Mouse (Mus musculus) liver, embryonic 14.5 days (tissue): Measurements from ENCODE around the gene Bbc3. TPM values are rescaled to one million over a fixed set of nuclear protein-coding genes. Genes with fewer than 3 reads are reported as not detected.

Experiments used
- ATAC-seq: fragments of 200-750 bp; cut with Nextera tagmentation; 2 replicates; pipeline ENCODE4 v1.8.0; 2017; ENCODE audit warnings: moderate number of reproducible peaks, mild to moderate bottlenecking, moderate library complexity; ENCODE audit not compliant: insufficient read depth
- DNase-seq, 3 experiments: peaks; one replicate each; pipeline ENCODE4 v3.0.0-alpha.2; 2012 to 2013; ENCODE audit warnings: low read depth in 3 of 3, low spot score in 3 of 3
- H3K27ac ChIP-seq: fragments of 300-500 bp; sonication (generic); 2 replicates; pipeline ENCODE4 v1.5.1; 2014; ENCODE audit warnings: moderate library complexity, mild to moderate bottlenecking, control low read depth, inconsistent platforms
- H3K27me3 ChIP-seq: fragments of 300-500 bp; sonication (generic); 2 replicates; pipeline ENCODE4 v1.6.1; 2014; ENCODE audit warnings: mild to moderate bottlenecking, low read length, moderate library complexity; ENCODE audit not compliant: control insufficient read depth, insufficient read depth
- H3K36me3 ChIP-seq: fragments of 300-500 bp; sonication (generic); replicated peaks from 2 replicates; pipeline ENCODE4 v1.6.1; 2014; ENCODE audit warnings: low read depth; ENCODE audit not compliant: control insufficient read depth, insufficient read depth
- H3K4me1 ChIP-seq, 2 experiments: fragments of 200-500 bp in 1 of 2; fragments of 300-500 bp in 1 of 2; sonication (generic) in 1 of 2; replicated peaks; 2 replicates each; pipeline ENCODE4 v1.6.1; 2012 to 2014; ENCODE audit warnings: antibody characterized with exemption in 1 of 2, inconsistent platforms in 1 of 2, low read length in 1 of 2; ENCODE audit not compliant: control insufficient read depth in 2 of 2, insufficient read depth in 2 of 2
- H3K4me2 ChIP-seq: fragments of 300-500 bp; sonication (generic); 2 replicates; pipeline ENCODE4 v1.6.1; 2014; ENCODE audit warnings: low read depth, mild to moderate bottlenecking, control low read depth, moderate library complexity
- H3K4me3 ChIP-seq, 2 experiments: fragments of 200-500 bp in 1 of 2; fragments of 300-500 bp in 1 of 2; sonication (generic) in 1 of 2; 2 replicates each; pipeline ENCODE4 v1.5.1; 2012 to 2014; ENCODE audit warnings: low read depth in 2 of 2, low read length in 2 of 2, mild to moderate bottlenecking in 2 of 2, control low read depth in 1 of 2, inconsistent platforms in 1 of 2, moderate library complexity in 1 of 2; ENCODE audit not compliant: insufficient read depth in 1 of 2
- H3K9ac ChIP-seq: fragments of 300-500 bp; sonication (generic); replicated peaks from 2 replicates; pipeline ENCODE4 v1.6.1; 2014; ENCODE audit warnings: mild to moderate bottlenecking, control low read depth, moderate library complexity
- H3K9me3 ChIP-seq: fragments of 300-500 bp; sonication (generic); 2 replicates; pipeline ENCODE4 v1.6.1; 2016; ENCODE audit warnings: low read length, mixed read lengths; ENCODE audit not compliant: control insufficient read depth
- CTCF ChIP-seq: IDR thresholded peaks from 2 replicates; pipeline ENCODE4 v1.5.1; 2016; ENCODE audit warnings: antibody characterized with exemption, low read depth, control low read depth
- EP300 ChIP-seq: IDR thresholded peaks from 2 replicates; pipeline ENCODE4 v1.6.1; 2016; ENCODE audit warnings: antibody characterized with exemption, low read depth
- WGBS: fragments of 180-500 bp; shearing (Covaris S2); extraction: QIAGEN DNeasy Blood & Tissue Kit; methylation state at CpG from one replicate; pipeline ENCODE4 v1.1.7; 2014; ENCODE audit not compliant: insufficient replicate concordance; 5-methylcytosine and 5-hydroxymethylcytosine counted together
- polyA plus RNA-seq, 2 experiments: library from polyadenylated mRNA; depleted of rRNA in 1 of 2; stranded (reverse) in 1 of 2; unstranded in 1 of 2; fragments of >200 nt; fragmentation: Nextera tagmentation in 1 of 2; extraction: Ambion mirVana in 1 of 2; gene quantifications; 2 replicates each; pipeline versions ENCODE4 v1.2.1 to v1.2.3; 2012 to 2014

Gene Bbc3
- polyA plus RNA-seq, 2 experiments: 2.0 to 3.8 TPM

GRCm38 (mm10) chr7:16312011-16312671 is 3.9 kb downstream of the Bbc3 start:
- peak overlapping the region; percentile 50 for H3K27ac ChIP-seq
- H3K4me2 ChIP-seq: peak overlapping the region; percentile 99
- H3K9ac ChIP-seq: peak overlapping the region; percentile 98
- no peaks in the 10 kb centered on the region; the same call in 1 of the 2 replicates for H3K36me3 ChIP-seq
- DNase-seq (no peak), ATAC-seq (no peak)
- peaks cover 44 to 45% of the 10 kb centered on the region in 2 experiments for H3K4me1 ChIP-seq
- no peaks in the 10 kb centered on the region for H3K9me3 ChIP-seq
- H3K27me3 ChIP-seq: peaks cover 10% of the 10 kb centered on the region
- WGBS: under 1% methylated on average over 49 of the region's 49 CpGs
- H3K4me3 ChIP-seq: peak overlapping the region; percentile 89 to 92
- TF ChIP-seq CTCF: no peak
- TF ChIP-seq EP300: no peak

DNA sequence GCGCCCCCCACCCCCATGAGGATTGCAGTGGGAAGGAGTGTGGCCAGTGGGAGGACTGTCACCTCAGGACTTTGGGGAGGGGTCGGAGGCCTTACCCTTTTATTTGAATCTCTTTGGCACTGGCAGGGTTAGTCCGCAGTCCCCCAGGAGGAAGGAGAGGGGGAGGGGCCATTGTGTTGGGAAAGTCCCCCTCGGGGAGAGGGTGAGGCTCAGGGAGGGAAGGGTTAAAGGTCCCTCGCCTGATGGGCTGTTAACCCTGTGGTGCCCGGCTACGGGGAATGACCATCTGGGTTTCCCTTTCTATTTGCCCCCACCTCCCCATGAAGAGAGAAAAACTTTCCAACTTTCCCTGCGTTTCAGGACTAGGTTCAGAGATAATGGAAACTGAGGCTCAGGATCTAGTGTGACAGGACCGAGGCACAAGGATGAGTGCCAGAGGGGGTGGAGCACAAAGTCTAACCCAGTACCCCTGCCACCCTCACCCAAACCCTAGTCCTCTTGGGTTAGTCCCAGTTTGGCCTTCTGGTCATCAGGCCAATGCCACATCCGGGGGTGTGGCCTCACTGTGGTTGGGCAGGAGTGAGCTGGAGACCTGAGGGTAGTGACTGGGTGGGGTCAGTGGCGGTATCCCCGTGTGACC is 4.6 kb downstream of the Bbc3 start:
- ATAC-seq: peak; percentile 17
- H3K9me3 ChIP-seq: no peaks in the 10 kb centered on the region
- H3K9ac ChIP-seq: peak overlapping the region; percentile 98
- TF ChIP-seq EP300: no peak
- no peak for TF ChIP-seq CTCF
- peak in 1 of 3 experiments; percentile 70 for DNase-seq
- under 1% methylated on average over 12 of the region's 12 CpGs for whole genome bisulfite sequencing
- no peaks in the 10 kb centered on the region; the same call in 1 of the 2 replicates for H3K36me3 ChIP-seq
- peaks cover 44 to 45% of the 10 kb centered on the region in 2 experiments for H3K4me1 ChIP-seq
- peak overlapping the region; percentile 99 for H3K4me2 ChIP-seq
- H3K4me3 ChIP-seq: peak overlapping the region; percentile 89 to 92
- H3K27me3 ChIP-seq: peaks cover 10% of the 10 kb centered on the region
- peak overlapping the region; percentile 50 for H3K27ac ChIP-seq

DNA sequence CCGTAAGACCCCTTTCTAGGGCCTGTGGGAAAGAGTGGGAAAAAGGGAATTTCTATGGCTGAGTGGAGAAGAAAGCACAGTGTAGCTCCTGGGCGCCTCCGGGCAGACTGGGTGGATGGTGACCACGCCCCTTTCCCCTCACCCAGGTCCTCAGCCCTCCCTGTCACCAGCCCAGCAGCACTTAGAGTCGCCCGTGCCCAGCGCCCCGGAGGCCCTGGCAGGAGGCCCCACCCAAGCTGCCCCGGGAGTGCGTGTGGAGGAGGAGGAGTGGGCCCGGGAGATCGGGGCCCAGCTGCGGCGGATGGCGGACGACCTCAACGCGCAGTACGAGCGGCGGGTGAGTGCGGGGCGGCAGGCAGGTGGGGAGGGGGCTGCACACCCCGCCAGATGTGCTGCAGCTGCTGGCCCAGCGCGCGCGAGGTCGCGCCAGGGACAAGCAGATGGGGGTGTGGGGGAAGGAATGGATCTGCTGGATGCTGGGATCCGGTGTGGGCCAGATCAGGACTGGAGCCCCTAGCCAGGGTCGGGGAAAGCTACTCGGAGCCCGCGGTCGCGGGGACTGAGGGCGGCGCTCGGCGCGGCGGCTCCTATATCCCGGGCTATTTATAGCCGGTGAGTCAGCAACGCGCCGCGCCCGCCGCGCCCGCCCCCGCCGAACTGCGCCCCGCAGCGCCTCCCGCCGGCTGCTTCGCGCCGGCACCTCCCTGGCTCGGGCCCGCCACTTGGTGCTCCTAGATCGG is 5.5 kb downstream of the Bbc3 start:
- TF ChIP-seq EP300: no peak; the same call in 1 of the 2 replicates
- peak; percentile 35; the same call in 1 of the 2 replicates for TF ChIP-seq CTCF
- Histone ChIP-seq H3K27ac (peak overlapping the region; percentile 91), H3K36me3 (no peaks in the 10 kb centered on the region; the same call in 1 of the 2 replicates), H3K4me3 (peak overlapping the region; percentile 89 to 92), H3K4me1 (peaks cover 40 to 42% of the 10 kb centered on the region in 2 experiments), H3K4me2 (peak overlapping the region; percentile 99), H3K9me3 (no peaks in the 10 kb centered on the region), H3K27me3 (peaks cover 10% of the 10 kb centered on the region), H3K9ac (peak overlapping the region; percentile 98)
- 0% methylated on average over 66 of the region's 66 CpGs for WGBS
- DNase-seq (peak in 1 of 3 experiments; percentile 70), ATAC-seq (peak; percentile 74)

- ATAC-seq (peak; percentile 10), DNase-seq (no peak)
- no peaks in the 10 kb centered on the region for H3K9me3 ChIP-seq
- WGBS: 22% methylated on average over 13 of the region's 13 CpGs
- no peaks in the 10 kb centered on the region; the same call in 1 of the 2 replicates for H3K36me3 ChIP-seq
- TF ChIP-seq EP300 (no peak), CTCF (no peak)
- peaks cover 10% of the 10 kb centered on the region for H3K27me3 ChIP-seq
- H3K4me3 ChIP-seq: peak overlapping the region; percentile 54 to 92
- peaks cover 34 to 37% of the 10 kb centered on the region in 2 experiments for H3K4me1 ChIP-seq
- peak overlapping the region; percentile 98 for H3K9ac ChIP-seq
- H3K4me2 ChIP-seq: peak overlapping the region; percentile 99
- H3K27ac ChIP-seq: peak overlapping the region; percentile 48
These were observed 6.1 kb downstream of the Bbc3 start for GRCm38 (mm10) chr7:16314221-16314775.
